28 mouse cellular contexts compared by ENCODE assay signal in genomic region chr1:39846031-39846550, GRCm38 (mm10). TPM values are rescaled to one million over a fixed set of nuclear protein-coding genes. Genes with fewer than 3 reads are reported as not detected.
DNase-seq lines count a peak whose midpoint lies in the region; ATAC-seq and TF ChIP-seq lines count a peak whose summit lies in the region.
"Had no signal": no experiment of that assay in that cellular context is flagged by ENCODE, and none has a peak within 500 bp of the region (broad histone marks: within the 10 kb centered on the region; RNA-seq: fewer than 3 reads in every experiment).

No protein-coding gene starts in this region.

- no peaks in the 10 kb centered on the region for H3K27me3 ChIP-seq in heart, adult 2 months (ENCODE audit: control insufficient read depth, insufficient read depth, low read length)
- H3K27me3 ChIP-seq in liver, embryonic 12.5 days (replicated peaks) = no peaks in the 10 kb centered on the region; the same call in 1 of the 2 replicates
- H3K27me3 ChIP-seq in liver, embryonic 11.5 days (replicated peaks; ENCODE audit: control insufficient read depth, insufficient read depth, low read length) = no peaks in the 10 kb centered on the region
- no peaks in the 10 kb centered on the region for H3K27me3 ChIP-seq in embryonic facial prominence, embryonic 13.5 days
- H3K27me3 ChIP-seq in heart, embryonic 16.5 days (ENCODE audit: control insufficient read depth, insufficient read depth, low read length) = no peaks in the 10 kb centered on the region
- H3K27me3 ChIP-seq: hindbrain, embryonic 15.5 days; neural tube, embryonic 15.5 days had no signal

- no peak for TF ChIP-seq POLR2A in heart, adult 2 months (IDR thresholded peaks at IDR 0.05; ENCODE audit: insufficient read depth, low read depth, low read length)

- no peak overlapping the region for H3K4me2 ChIP-seq in liver, embryonic 12.5 days
- H3K4me2 ChIP-seq in liver, embryonic 11.5 days = no peak overlapping the region
- H3K4me2 ChIP-seq in embryonic facial prominence, embryonic 13.5 days = no peak overlapping the region
- H3K4me2 ChIP-seq in heart, embryonic 16.5 days (ENCODE audit: low read depth, low read length) = no peak overlapping the region
- H3K4me2 ChIP-seq: hindbrain, embryonic 15.5 days; neural tube, embryonic 15.5 days had no signal

- H3K9me3 ChIP-seq in liver, embryonic 12.5 days (replicated peaks) = no peaks in the 10 kb centered on the region
- H3K9me3 ChIP-seq in liver, embryonic 11.5 days (ENCODE audit: control insufficient read depth, low read length) = no peaks in the 10 kb centered on the region
- no peaks in the 10 kb centered on the region for H3K9me3 ChIP-seq in embryonic facial prominence, embryonic 13.5 days
- no peaks in the 10 kb centered on the region for H3K9me3 ChIP-seq in heart, embryonic 16.5 days (replicated peaks; ENCODE audit: control insufficient read depth, low read length)
- H3K9me3 ChIP-seq: hindbrain, embryonic 15.5 days; midbrain, embryonic 10.5 days; neural tube, embryonic 15.5 days had no signal

- intact Hi-C loops in heart, adult 2 months (cut with DNase I) = no loop called here

- peaks cover 4% of the 10 kb centered on the region for H3K4me1 ChIP-seq in heart, adult 2 months (ENCODE audit: control insufficient read depth, insufficient read depth, low read length)
- peaks cover 28% of the 10 kb centered on the region for H3K4me1 ChIP-seq in liver, embryonic 12.5 days
- H3K4me1 ChIP-seq in liver, embryonic 11.5 days (replicated peaks; ENCODE audit: control insufficient read depth, insufficient read depth, low read length) = peaks cover 5% of the 10 kb centered on the region
- 0 out of 2 replicates have a peak, but pooled peaks cover 11% of the 10 kb centered on the region for H3K4me1 ChIP-seq in embryonic facial prominence, embryonic 13.5 days
- H3K4me1 ChIP-seq in heart, embryonic 16.5 days (ENCODE audit: control insufficient read depth, insufficient read depth, low read length) = peaks cover 10% of the 10 kb centered on the region
- H3K4me1 ChIP-seq: hindbrain, embryonic 15.5 days; neural tube, embryonic 15.5 days had no signal

- TF ChIP-seq EP300 in heart, adult 2 months (IDR thresholded peaks at IDR 0.05; ENCODE audit: insufficient read depth, low read depth, low read length) = no peak

- no peaks in the 10 kb centered on the region for H3K79me2 ChIP-seq in heart, adult 2 months (replicated peaks; ENCODE audit: control insufficient read depth, insufficient read depth, low read length)

- H3K27ac ChIP-seq in heart, adult 2 months = peak overlapping the region; percentile 37
- H3K27ac ChIP-seq in liver, embryonic 12.5 days = peak overlapping the region; percentile 26; the same call in 1 of the 2 replicates
- no peak overlapping the region for H3K27ac ChIP-seq in liver, embryonic 11.5 days (ENCODE audit: low read depth, low read length)
- peak overlapping the region; percentile 40; the same call in 1 of the 2 replicates for H3K27ac ChIP-seq in embryonic facial prominence, embryonic 13.5 days
- H3K27ac ChIP-seq in heart, embryonic 16.5 days (ENCODE audit: low read length) = 0 out of 2 replicates have a peak overlapping the region, but pooled peaks have one; percentile 11
- H3K27ac ChIP-seq: hindbrain, embryonic 15.5 days; midbrain, embryonic 10.5 days; neural tube, embryonic 15.5 days had no signal

- WGBS in heart, adult 2 months = 44% methylated on average over 4 of the region's 4 CpGs
- WGBS in liver, embryonic 12.5 days (ENCODE audit: insufficient replicate concordance) = 60% methylated on average over 4 of the region's 4 CpGs
- 73% methylated on average over 4 of the region's 4 CpGs for WGBS in liver, embryonic 11.5 days
- WGBS in embryonic facial prominence, embryonic 13.5 days = 59% methylated on average over 4 of the region's 4 CpGs
- 54% methylated on average over 4 of the region's 4 CpGs for WGBS in heart, embryonic 16.5 days

- TF ChIP-seq CTCF in heart, adult 2 months (IDR thresholded peaks at IDR 0.05) = no peak

- no peak overlapping the region for H3K4me3 ChIP-seq in heart, adult 2 months
- H3K4me3 ChIP-seq in liver, embryonic 12.5 days = no peak overlapping the region
- no peak overlapping the region for H3K4me3 ChIP-seq in liver, embryonic 11.5 days (ENCODE audit: low read depth, low read length)
- H3K4me3 ChIP-seq in embryonic facial prominence, embryonic 13.5 days = no peak overlapping the region
- no peak overlapping the region for H3K4me3 ChIP-seq in heart, embryonic 16.5 days (ENCODE audit: low read length)
- H3K4me3 ChIP-seq: hindbrain, embryonic 15.5 days; midbrain, embryonic 10.5 days; neural tube, embryonic 15.5 days had no signal

- no peak overlapping the region for H3K9ac ChIP-seq in heart, adult 2 months (ENCODE audit: low read depth, low read length)
- H3K9ac ChIP-seq in liver, embryonic 12.5 days = no peak overlapping the region
- no peak overlapping the region for H3K9ac ChIP-seq in liver, embryonic 11.5 days (ENCODE audit: low read depth, low read length)
- H3K9ac ChIP-seq in embryonic facial prominence, embryonic 13.5 days = no peak overlapping the region
- H3K9ac ChIP-seq in heart, embryonic 16.5 days (ENCODE audit: low read length) = no peak overlapping the region
- H3K9ac ChIP-seq: hindbrain, embryonic 15.5 days; neural tube, embryonic 15.5 days had no signal

- peak; percentile 20 to 26 for DNase-seq in heart, adult 2 months
- DNase-seq in heart, postnatal 4 days = no peak
- DNase-seq in liver, embryonic 11.5 days (ENCODE audit: low spot score) = no peak
- DNase-seq in spleen, postnatal 14 days (ENCODE audit: low spot score in 2 of 2) = no peak
- DNase-seq in spleen, adult 12 weeks (ENCODE audit: low spot score) = no peak
- DNase-seq: adrenal gland, postnatal 10 days; cerebellum, adult 11-12 months; cerebellum, postnatal 36 days; gastrocnemius, postnatal 10 days; lung, adult 18-20 months; lung, postnatal 36 days; right cerebral cortex, adult 18-20 months had no signal

- no peaks in the 10 kb centered on the region for H3K36me3 ChIP-seq in heart, adult 2 months (ENCODE audit: control insufficient read depth, insufficient read depth, low read length)
- H3K36me3 ChIP-seq in liver, embryonic 12.5 days = no peaks in the 10 kb centered on the region
- no peaks in the 10 kb centered on the region for H3K36me3 ChIP-seq in liver, embryonic 11.5 days (ENCODE audit: control insufficient read depth, insufficient read depth, low read length)
- no peaks in the 10 kb centered on the region for H3K36me3 ChIP-seq in embryonic facial prominence, embryonic 13.5 days
- no peaks in the 10 kb centered on the region for H3K36me3 ChIP-seq in heart, embryonic 16.5 days (ENCODE audit: control insufficient read depth, insufficient read depth)
- H3K36me3 ChIP-seq: hindbrain, embryonic 15.5 days; midbrain, embryonic 10.5 days; neural tube, embryonic 15.5 days had no signal

- no peak for ATAC-seq in liver, embryonic 12.5 days
- ATAC-seq in liver, embryonic 11.5 days (replicated peaks; ENCODE audit: low FRiP score) = no peak
- no peak for ATAC-seq in embryonic facial prominence, embryonic 13.5 days (ENCODE audit: insufficient number of reproducible peaks, insufficient read depth, low FRiP score, low TSS enrichment, low read depth)
- ATAC-seq in heart, embryonic 16.5 days (replicated peaks; ENCODE audit: extremely low read depth, insufficient read depth, low FRiP score) = 0 out of 2 replicates have a peak, but pooled peaks have one; percentile 20
- ATAC-seq: intestine, embryonic 16.5 days had no signal

RNA-seq across cellular contexts. Expression of gene Gm3646, which starts 41.0 kb away (rescaled TPM):
- 1 to 10 TPM; 9.1 to 9.2 TPM for total RNA-seq in heart, adult 2 months (2021)
- 1.9 and 4.7 TPM in 2 replicates for polyA plus RNA-seq in heart, adult 2 months (2012; rRNA removed)
- 1 to 10 TPM; 8.2 to 8.6 TPM for total RNA-seq in heart, postnatal 4 days (2021)
- polyA plus RNA-seq in liver, embryonic 12.5 days (2016; fragmentation: Nextera tagmentation; extraction: Ambion mirVana) = not detected in 2 replicates
- not detected in 2 replicates for polyA plus RNA-seq in liver, embryonic 11.5 days (2014; fragmentation: Nextera tagmentation; extraction: Ambion mirVana)
- not detected in 2 replicates for polyA plus RNA-seq in embryonic facial prominence, embryonic 13.5 days (2015; fragmentation: Nextera tagmentation; extraction: Ambion mirVana)
- 2.7 and 4.4 TPM in 2 replicates for polyA plus RNA-seq in heart, embryonic 16.5 days (2015; fragmentation: Nextera tagmentation; extraction: Ambion mirVana)
- total RNA-seq: adrenal gland, postnatal 10 days; layer of hippocampus, adult 18-20 months; left cerebral cortex, adult 18-20 months had no signal
- polyA plus RNA-seq: brain, embryonic 14.5 days; embryonic facial prominence, embryonic 11.5 days; forebrain, embryonic 11.5 days; frontal cortex, adult 2 months; hindbrain, embryonic 15.5 days; intestine, embryonic 16.5 days; limb, embryonic 11.5 days; midbrain, embryonic 10.5 days; neural tube, embryonic 15.5 days; small intestine, adult 2 months; stomach, embryonic 14.5 days had no signal

RNA-seq across cellular contexts. Expression of gene Map4k4, which starts 54.6 kb away (rescaled TPM):
- 100 to 1,000 TPM; 129 to 134 TPM for total RNA-seq in heart, adult 2 months (2021)
- polyA plus RNA-seq in heart, adult 2 months (2012; rRNA removed) = 85.2 and 133 TPM in 2 replicates
- 100 to 1,000 TPM; 207 to 231 TPM for total RNA-seq in heart, postnatal 4 days (2021)
- 8.8 and 9.7 TPM in 2 replicates for polyA plus RNA-seq in liver, embryonic 12.5 days (2016; fragmentation: Nextera tagmentation; extraction: Ambion mirVana)
- polyA plus RNA-seq in liver, embryonic 11.5 days (2014; fragmentation: Nextera tagmentation; extraction: Ambion mirVana) = 12.5 and 13.6 TPM in 2 replicates
- polyA plus RNA-seq in embryonic facial prominence, embryonic 13.5 days (2015; fragmentation: Nextera tagmentation; extraction: Ambion mirVana) = 42.8 and 56.6 TPM in 2 replicates
- 14.7 and 23.8 TPM in 2 replicates for polyA plus RNA-seq in heart, embryonic 16.5 days (2015; fragmentation: Nextera tagmentation; extraction: Ambion mirVana)

Comparison
In these comparisons a context has a peak if more than half of its experiments do, and no peak if none do; other contexts are left out.
1. DNase-seq: peak in heart, adult 2 months (2 of 2); none in heart, postnatal 4 days (single experiment), liver, embryonic 11.5 days (single experiment), spleen, postnatal 14 days (0 of 2) and spleen, adult 12 weeks (single experiment).